Mouse (Mus musculus) midbrain, postnatal 0 days (tissue): Measurements from ENCODE around the gene Tmem167. TPM values are rescaled to one million over a fixed set of nuclear protein-coding genes. Genes with fewer than 3 reads are reported as not detected.
A peak's percentile ranks its signal among the peaks of the same experiment; 100 is the strongest.
"Not testable (repeated sequence)": the region's sequence is repeated elsewhere in the genome, so short reads cannot be mapped to it uniquely, and the experiment has no call there.

Experiments
- ATAC-seq: fragments of 200-750 bp; cut with Nextera tagmentation; 2 replicates; pipeline ENCODE4 v1.8.0; 2017; ENCODE audit warnings: moderate number of reproducible peaks, mild to moderate bottlenecking, moderate TSS enrichment, moderate library complexity; ENCODE audit not compliant: low FRiP score
- DNase-seq: peaks from one replicate; pipeline ENCODE4 v3.0.0-alpha.2; 2015; ENCODE audit warnings: low spot score
- H3K27ac ChIP-seq: fragments of 300-500 bp; sonication (generic); 2 replicates; pipeline ENCODE4 v1.5.1; 2014; ENCODE audit warnings: low read depth, mild to moderate bottlenecking, low read length, mixed read lengths
- H3K27me3 ChIP-seq: fragments of 300-500 bp; sonication (generic); 2 replicates; pipeline ENCODE4 v1.6.1; 2014; ENCODE audit warnings: low read length, control low read depth, mixed read lengths; ENCODE audit not compliant: insufficient read depth
- H3K36me3 ChIP-seq: fragments of 300-500 bp; sonication (generic); 2 replicates; pipeline ENCODE4 v1.6.1; 2014; ENCODE audit warnings: low read length, control low read depth, mixed read lengths; ENCODE audit not compliant: insufficient read depth
- H3K4me1 ChIP-seq: fragments of 300-500 bp; sonication (generic); 2 replicates; pipeline ENCODE4 v1.6.1; 2014; ENCODE audit warnings: mild to moderate bottlenecking, control low read depth, antibody characterized with exemption, low read length, mixed read lengths; ENCODE audit not compliant: insufficient read depth
- H3K4me2 ChIP-seq: fragments of 300-500 bp; sonication (generic); 2 replicates; pipeline ENCODE4 v1.6.1; 2014; ENCODE audit warnings: low read depth, mild to moderate bottlenecking, low read length, mixed read lengths; ENCODE audit not compliant: poor library complexity, severe bottlenecking
- H3K4me3 ChIP-seq: fragments of 300-500 bp; sonication (generic); 2 replicates; pipeline ENCODE4 v1.5.1; 2014; ENCODE audit warnings: low read depth, mild to moderate bottlenecking, low read length, moderate library complexity
- H3K9ac ChIP-seq: fragments of 300-500 bp; sonication (generic); replicated peaks from 2 replicates; pipeline ENCODE4 v1.6.1; 2014; ENCODE audit warnings: mild to moderate bottlenecking, low read length, moderate library complexity, mixed read lengths; ENCODE audit not compliant: poor library complexity, severe bottlenecking
- H3K9me3 ChIP-seq: fragments of 300-500 bp; sonication (generic); 2 replicates; pipeline ENCODE4 v1.6.1; 2016; ENCODE audit warnings: low read length, control low read depth
- CTCF ChIP-seq: IDR thresholded peaks from 2 replicates; pipeline ENCODE4 v1.5.1; 2016; ENCODE audit warnings: antibody characterized with exemption, mild to moderate bottlenecking
- WGBS: fragments of 180-500 bp; shearing (Covaris S2); extraction: QIAGEN DNeasy Blood & Tissue Kit; methylation state at CpG from one replicate; pipeline ENCODE4 v1.1.7; 2014; 5-methylcytosine and 5-hydroxymethylcytosine counted together
- polyA plus RNA-seq: library from polyadenylated mRNA; unstranded; fragments of >200 nt; fragmentation: Nextera tagmentation; extraction: Ambion mirVana; gene quantifications from 2 replicates; pipeline ENCODE4 v1.2.1, GENCODE M21; 2015
- total RNA-seq: library from RNA; depleted of rRNA; stranded (reverse); fragments of >200 nt; gene quantifications from 2 replicates; pipeline ENCODE4 v1.2.3, GENCODE M21; 2014

Tmem167 gene
- total and polyA plus RNA-seq, 2 experiments from 2014 or later = 26.9 to 35.3 TPM

DNA sequence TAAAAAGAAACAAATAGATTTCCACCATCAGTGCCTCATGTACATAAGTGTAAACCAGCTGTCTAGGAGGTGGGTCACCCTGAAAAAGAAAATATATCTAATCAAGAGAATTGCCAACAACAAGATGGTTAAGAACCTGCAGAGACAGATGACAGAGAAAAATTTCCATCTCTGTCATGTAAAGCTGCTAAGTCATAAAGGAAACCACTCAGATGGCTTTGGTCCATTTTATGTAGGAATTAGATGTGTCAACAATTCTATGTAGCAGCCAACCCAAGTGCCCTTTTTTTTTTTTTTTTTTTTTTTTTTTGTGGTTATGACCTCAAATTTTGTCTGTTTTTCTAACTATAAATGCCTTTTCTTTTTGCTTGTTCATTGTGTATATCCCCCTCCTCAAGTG, 12.6 kb downstream of the Tmem167 start:
- ATAC-seq (no peak), DNase-seq (no peak)
- Histone ChIP-seq H3K4me2 (no peak overlapping the region), H3K4me1 (no peaks in the 10 kb centered on the region), H3K27ac (no peak overlapping the region), H3K9me3 (no peaks in the 10 kb centered on the region), H3K4me3 (no peak overlapping the region), H3K36me3 (peaks cover 10% of the 10 kb centered on the region), H3K27me3 (no peaks in the 10 kb centered on the region), H3K9ac (no peak overlapping the region)
- TF ChIP-seq CTCF = no peak

DNA sequence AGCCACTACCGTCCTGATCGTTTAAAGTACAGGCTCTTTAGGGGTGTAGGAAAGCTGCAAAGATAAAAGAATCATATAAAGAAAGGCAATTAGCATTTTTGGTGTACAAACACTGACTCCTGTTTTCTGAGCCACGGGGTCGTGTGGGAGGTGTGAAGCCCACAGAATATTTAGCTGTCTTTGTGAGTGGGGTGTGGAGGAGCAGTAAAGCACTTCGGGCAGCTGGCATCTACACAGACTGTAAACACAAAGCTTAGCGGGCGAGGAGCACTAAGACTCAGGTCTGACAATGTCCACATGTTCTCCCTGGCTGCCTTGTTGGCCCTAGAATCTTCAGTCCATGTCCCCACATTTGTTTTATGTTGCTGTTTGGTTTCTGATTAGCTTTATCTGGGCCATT, 17.2 kb downstream of the Tmem167 start:
- no peak for ATAC-seq
- WGBS = 97% methylated on average over 7 of the region's 7 CpGs
- Histone ChIP-seq H3K9ac (no peak overlapping the region), H3K4me2 (no peak overlapping the region), H3K9me3 (no peaks in the 10 kb centered on the region), H3K27me3 (no peaks in the 10 kb centered on the region), H3K27ac (no peak overlapping the region), H3K36me3 (peaks cover 10% of the 10 kb centered on the region), H3K4me3 (no peak overlapping the region), H3K4me1 (no peaks in the 10 kb centered on the region)
- no peak for DNase-seq
- no peak for TF ChIP-seq CTCF

DNA sequence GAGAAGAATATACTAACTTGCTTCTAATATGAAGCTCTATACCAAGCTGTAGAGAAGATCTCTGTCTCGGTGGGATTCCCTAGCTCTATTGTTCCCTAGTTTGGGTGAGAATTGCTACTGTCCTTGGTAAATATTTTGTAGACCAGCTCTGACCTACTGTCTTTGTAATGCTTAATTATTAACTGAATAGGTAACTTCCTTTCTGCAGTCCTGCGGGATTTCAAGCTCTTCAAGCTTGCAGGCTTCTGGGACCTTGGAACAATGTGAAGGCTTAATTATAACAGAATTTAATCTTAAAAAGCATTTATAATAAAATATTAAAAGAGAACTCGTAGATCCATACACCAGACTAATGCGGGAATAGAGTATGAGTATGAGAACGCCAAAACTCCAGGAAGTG, 19.8 kb downstream of the Tmem167 start:
- ATAC-seq, H3K9me3 ChIP-seq, H3K27me3 ChIP-seq, H3K4me3 ChIP-seq, H3K4me2 ChIP-seq, H3K4me1 ChIP-seq, DNase-seq, H3K36me3 ChIP-seq, H3K9ac ChIP-seq, H3K27ac ChIP-seq: not testable (repeated sequence)
- WGBS = 95% methylated on average over 5 of the region's 5 CpGs

DNA sequence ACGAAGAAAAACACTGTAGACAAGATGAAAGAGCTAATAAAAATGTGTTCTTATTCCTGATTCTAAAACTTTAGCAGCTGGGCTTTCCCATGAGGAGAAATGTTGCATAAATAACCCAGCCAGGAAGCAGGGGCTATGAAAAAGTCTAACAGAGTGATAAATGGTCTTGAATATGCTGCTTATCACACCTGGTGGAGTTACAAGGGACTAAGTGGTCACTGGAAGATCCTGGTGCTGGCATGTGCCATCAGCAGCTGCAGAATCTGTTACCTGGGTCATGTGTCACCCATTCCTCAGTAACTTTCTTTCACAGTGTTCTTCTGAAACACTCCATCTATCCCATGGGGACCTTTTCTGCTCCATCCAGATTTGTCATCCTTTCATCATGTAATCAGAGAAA, 22.8 kb downstream of the Tmem167 start:
- no peak overlapping the region for H3K4me3 ChIP-seq
- H3K4me1 ChIP-seq = no peaks in the 10 kb centered on the region
- DNase-seq (no peak), ATAC-seq (no peak)
- no peak overlapping the region for H3K27ac ChIP-seq
- WGBS = 89% methylated on average over 1 of the region's 1 CpGs
- no peak for TF ChIP-seq CTCF
- no peak overlapping the region for H3K9ac ChIP-seq
- no peaks in the 10 kb centered on the region for H3K36me3 ChIP-seq
- no peaks in the 10 kb centered on the region for H3K9me3 ChIP-seq
- H3K4me2 ChIP-seq = no peak overlapping the region
- H3K27me3 ChIP-seq = no peaks in the 10 kb centered on the region

GRCm38 (mm10) chr13:90136156-90136910, 47.4 kb downstream of the Tmem167 start:
- Histone ChIP-seq H3K4me1 (no peaks in the 10 kb centered on the region), H3K4me3 (no peak overlapping the region), H3K27me3 (no peaks in the 10 kb centered on the region), H3K4me2 (no peak overlapping the region), H3K9me3 (no peaks in the 10 kb centered on the region), H3K9ac (no peak overlapping the region), H3K36me3 (no peaks in the 10 kb centered on the region), H3K27ac (no peak overlapping the region)
- no peak for TF ChIP-seq CTCF
- 61% methylated on average over 3 of the region's 3 CpGs for WGBS
- DNase-seq (peak; percentile 91), ATAC-seq (peak; percentile 80)

GRCm38 (mm10) chr13:90141681-90142080, 52.8 kb downstream of the Tmem167 start:
- Histone ChIP-seq H3K4me2 (no peak overlapping the region), H3K4me3 (no peak overlapping the region), H3K9ac (no peak overlapping the region), H3K9me3 (no peaks in the 10 kb centered on the region), H3K27ac (no peak overlapping the region), H3K36me3 (no peaks in the 10 kb centered on the region), H3K27me3 (no peaks in the 10 kb centered on the region), H3K4me1 (no peaks in the 10 kb centered on the region)
- no peak for ATAC-seq
- TF ChIP-seq CTCF = no peak
- WGBS = 91% methylated on average over 1 of the region's 1 CpGs
- DNase-seq = no peak
